Mouse (Mus musculus): ENCODE results near the gene Gm10837.

GRCm38 (mm10) chr14:122487366-122487765, 3.0 kb upstream of the Gm10837 start:
- TF ChIP-seq POLR2A (IDR thresholded peaks at IDR 0.05; ENCODE audit: low read depth, low read length) (no peak), CTCF (IDR thresholded peaks at IDR 0.05; ENCODE audit: extremely low read depth, insufficient read depth, insufficient read length, insufficient replicate concordance) (no peak)
